Mouse (Mus musculus) induced T-regulatory cell, adult 2 months (primary cell): ENCODE data around the gene Fancm.
A peak's percentile ranks its signal among the peaks of the same experiment; 100 is the strongest.
"Not testable (repeated sequence)": the region's sequence is repeated elsewhere in the genome, so short reads cannot be mapped to it uniquely, and the experiment has no call there.

Source experiments
- DNase-seq: peaks from one replicate; pipeline ENCODE4 v3.0.0-alpha.2; 2012; ENCODE audit warnings: low read depth

Fancm gene

GRCm38 (mm10) chr12:65119451-65119850 is 44.0 kb downstream of the Fancm start:
- no peak for DNase-seq

- DNase-seq, result not testable (repeated sequence)
These were observed 60.7 kb downstream of the Fancm start for GRCm38 (mm10) chr12:65136121-65136520.

- DNase-seq, result peak; percentile 98
These were observed 96.9 kb downstream of the Fancm start, which contains the start of gene Mis18bp1 for GRCm38 (mm10) chr12:65172021-65172951. Gene Mis18bp1 (minus strand): TSS chr12:65172604.

GRCm38 (mm10) chr12:65172959-65173358 is 97.6 kb downstream of the Fancm start:
- not testable (repeated sequence) for DNase-seq

- DNase-seq, result no peak
These were observed 98.3 kb downstream of the Fancm start for GRCm38 (mm10) chr12:65173736-65174135.
